Mouse (Mus musculus) hindbrain, embryonic 13.5 days (tissue): ENCODE data around the gene Etv1. TPM values are rescaled to one million over a fixed set of nuclear protein-coding genes. Genes with fewer than 3 reads are reported as not detected.

Experiments used
- ATAC-seq: fragments of 200-750 bp; cut with Nextera tagmentation; 2 replicates; pipeline ENCODE4 v1.8.0; 2017; ENCODE audit warnings: moderate TSS enrichment; ENCODE audit not compliant: low FRiP score
- H3K27ac ChIP-seq: fragments of 300-500 bp; sonication (generic); 2 replicates; pipeline ENCODE4 v1.5.1; 2015; ENCODE audit warnings: inconsistent platforms, mild to moderate bottlenecking, moderate library complexity
- H3K27me3 ChIP-seq: fragments of 300-500 bp; sonication (generic); 2 replicates; pipeline ENCODE4 v1.6.1; 2015; ENCODE audit warnings: mild to moderate bottlenecking, inconsistent platforms
- H3K36me3 ChIP-seq: fragments of 300-500 bp; sonication (generic); 2 replicates; pipeline ENCODE4 v1.6.1; 2015; ENCODE audit warnings: mild to moderate bottlenecking, inconsistent platforms
- H3K4me1 ChIP-seq: fragments of 300-500 bp; sonication (generic); replicated peaks from 2 replicates; pipeline ENCODE4 v1.6.1; 2015; ENCODE audit warnings: inconsistent platforms
- H3K4me2 ChIP-seq: fragments of 300-500 bp; sonication (generic); 2 replicates; pipeline ENCODE4 v1.6.1; 2015; ENCODE audit warnings: inconsistent platforms, mild to moderate bottlenecking, moderate library complexity
- H3K4me3 ChIP-seq: fragments of 300-500 bp; sonication (generic); 2 replicates; pipeline ENCODE4 v1.5.1; 2015; ENCODE audit warnings: mild to moderate bottlenecking, inconsistent platforms
- H3K9ac ChIP-seq: fragments of 300-500 bp; sonication (generic); 2 replicates; pipeline ENCODE4 v1.6.1; 2015; ENCODE audit warnings: mild to moderate bottlenecking, inconsistent platforms
- H3K9me3 ChIP-seq: fragments of 300-500 bp; sonication (generic); 2 replicates; pipeline ENCODE4 v1.6.1; 2016; ENCODE audit warnings: inconsistent platforms
- WGBS: fragments of 180-500 bp; shearing (Covaris S2); methylation state at CpG from one replicate; pipeline ENCODE4 v1.1.7; 2015; 5-methylcytosine and 5-hydroxymethylcytosine counted together
- polyA plus RNA-seq: library from polyadenylated mRNA; unstranded; fragments of >200 nt; fragmentation: Nextera tagmentation; extraction: Ambion mirVana; gene quantifications from 2 replicates; pipeline ENCODE4 v1.2.1, GENCODE M21; 2015

Gene Etv1
- polyA plus RNA-seq, 1 experiment from 2014 or later, result 28.8 TPM

DNA sequence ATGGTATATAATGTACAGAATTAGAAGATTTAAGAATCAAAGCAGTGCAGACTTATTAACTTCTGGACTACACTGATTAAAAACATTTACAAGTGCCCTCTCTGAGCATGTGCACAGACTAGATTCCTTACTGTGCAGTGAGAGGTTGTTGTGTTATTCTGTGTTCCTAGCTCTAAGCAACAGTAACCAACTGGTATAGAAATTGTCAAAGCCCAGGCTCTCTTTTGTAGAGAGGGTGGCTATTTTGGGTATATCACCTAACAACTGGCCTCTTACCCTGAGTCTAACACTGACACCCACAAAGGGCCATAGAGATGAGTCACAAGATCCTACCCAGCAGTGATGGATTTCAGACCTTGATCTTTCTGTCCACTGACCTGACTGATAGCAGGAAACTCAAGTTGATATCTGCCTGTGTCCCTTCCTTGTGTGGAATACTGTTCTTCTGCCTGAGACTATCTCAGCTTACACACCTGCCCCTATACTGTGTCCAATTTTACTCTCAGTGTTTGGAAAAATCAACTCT, 95.4 kb downstream of the Etv1 start:
- H3K4me3 ChIP-seq, result no peak overlapping the region
- no peak overlapping the region for H3K27ac ChIP-seq
- H3K9ac ChIP-seq, result no peak overlapping the region
- H3K27me3 ChIP-seq, result no peaks in the 10 kb centered on the region
- H3K36me3 ChIP-seq, result no peaks in the 10 kb centered on the region
- no peak for ATAC-seq
- H3K9me3 ChIP-seq, result no peaks in the 10 kb centered on the region
- no peak overlapping the region for H3K4me2 ChIP-seq
- no peaks in the 10 kb centered on the region for H3K4me1 ChIP-seq

DNA sequence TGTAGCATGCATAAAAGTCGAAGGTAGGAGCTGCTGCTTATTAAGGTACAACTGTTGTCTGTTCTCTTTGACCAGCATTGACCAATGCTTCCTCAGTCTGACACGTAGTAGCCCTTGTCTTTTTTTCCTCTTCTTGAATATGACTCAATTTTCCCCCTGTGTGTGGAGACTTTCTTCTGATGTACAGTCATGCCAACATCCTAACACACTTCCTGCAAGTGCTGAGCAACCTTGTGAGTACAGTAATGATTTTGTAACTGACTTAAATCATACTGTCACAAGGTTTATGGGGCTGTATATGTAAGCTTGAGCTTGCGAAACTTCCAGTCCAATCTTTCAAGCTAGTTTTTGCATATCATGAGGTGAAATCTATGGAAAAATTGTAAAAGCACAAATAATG, 125.3 kb downstream of the Etv1 start:
- H3K4me2 ChIP-seq, result no peak overlapping the region
- no peak overlapping the region for H3K27ac ChIP-seq
- no peaks in the 10 kb centered on the region for H3K9me3 ChIP-seq
- no peak overlapping the region for H3K9ac ChIP-seq
- WGBS, result 87% methylated on average over 3 of the region's 3 CpGs
- H3K27me3 ChIP-seq, result no peaks in the 10 kb centered on the region
- no peak for ATAC-seq
- H3K4me1 ChIP-seq, result no peaks in the 10 kb centered on the region
- no peak overlapping the region for H3K4me3 ChIP-seq
- H3K36me3 ChIP-seq, result no peaks in the 10 kb centered on the region

DNA sequence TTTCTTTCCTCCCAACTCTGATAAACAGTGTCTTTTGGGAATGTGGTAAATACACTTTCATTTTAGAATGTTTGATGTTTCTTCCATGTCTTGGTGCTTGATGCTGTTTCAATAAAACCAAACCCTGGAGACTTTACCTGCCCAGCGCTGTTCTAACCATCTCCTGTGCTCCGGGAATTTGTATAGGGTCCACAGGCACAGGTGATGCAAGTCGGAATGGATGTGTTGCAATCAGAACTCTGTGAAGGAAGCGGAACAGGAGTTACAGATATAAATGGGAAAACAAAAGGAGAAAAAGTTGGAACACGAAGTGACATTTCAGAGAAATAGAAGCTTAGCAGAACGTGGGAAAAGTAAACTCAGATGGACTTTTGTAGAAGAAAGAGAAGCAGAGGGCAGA, 127.1 kb downstream of the Etv1 start:
- no peak overlapping the region for H3K9ac ChIP-seq
- H3K36me3 ChIP-seq, result no peaks in the 10 kb centered on the region
- H3K27me3 ChIP-seq, result no peaks in the 10 kb centered on the region
- H3K27ac ChIP-seq, result no peak overlapping the region
- H3K9me3 ChIP-seq, result no peaks in the 10 kb centered on the region
- WGBS, result 90% methylated on average over 6 of the region's 6 CpGs
- no peak overlapping the region for H3K4me2 ChIP-seq
- no peak for ATAC-seq
- no peaks in the 10 kb centered on the region for H3K4me1 ChIP-seq
- no peak overlapping the region for H3K4me3 ChIP-seq

DNA sequence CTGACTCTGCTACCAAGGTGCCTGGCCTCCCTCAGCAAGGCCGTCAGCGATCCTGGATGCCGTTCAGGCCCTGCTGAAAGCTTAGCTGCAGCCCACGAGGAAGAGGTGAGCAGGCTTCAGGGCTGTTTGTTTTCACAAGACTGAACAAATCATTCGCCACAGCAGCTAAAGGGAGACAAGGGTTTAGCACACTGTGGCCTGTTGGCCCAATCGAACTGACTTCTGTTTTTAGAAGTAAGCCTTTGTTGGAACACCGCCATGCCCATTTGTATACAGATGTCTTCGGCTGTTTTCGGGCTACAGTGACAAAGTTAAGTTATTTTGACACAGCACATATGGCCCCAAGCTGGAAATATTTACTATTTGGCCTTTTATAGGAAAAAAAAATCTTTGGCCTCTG, 127.6 kb downstream of the Etv1 start:
- Histone ChIP-seq H3K27ac (no peak overlapping the region), H3K27me3 (no peaks in the 10 kb centered on the region), H3K36me3 (no peaks in the 10 kb centered on the region), H3K4me3 (no peak overlapping the region), H3K9ac (no peak overlapping the region), H3K4me1 (no peaks in the 10 kb centered on the region), H3K9me3 (no peaks in the 10 kb centered on the region), H3K4me2 (no peak overlapping the region)
- ATAC-seq, result no peak
- WGBS, result 70% methylated on average over 9 of the region's 9 CpGs

DNA sequence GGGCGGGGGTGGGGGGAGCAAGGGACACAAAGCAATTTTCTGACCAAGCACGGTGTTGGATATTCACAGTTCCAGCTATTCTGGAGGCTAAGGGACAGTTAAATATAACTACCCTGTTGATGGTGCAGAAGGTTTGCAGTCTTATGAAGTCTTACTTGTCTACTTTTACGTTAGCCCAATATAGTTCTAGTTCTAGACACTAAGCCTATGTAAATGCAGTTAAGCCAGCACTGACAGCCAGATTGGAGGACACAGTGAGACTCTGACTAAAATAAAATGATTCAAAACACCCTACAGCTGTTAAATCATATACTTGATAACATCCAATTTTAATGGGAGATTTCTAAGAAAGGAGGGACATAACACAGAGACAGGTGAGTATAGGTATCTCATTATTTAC, 129.8 kb downstream of the Etv1 start:
- Histone ChIP-seq H3K9ac (no peak overlapping the region), H3K27ac (no peak overlapping the region), H3K4me2 (no peak overlapping the region), H3K9me3 (no peaks in the 10 kb centered on the region), H3K27me3 (no peaks in the 10 kb centered on the region), H3K4me1 (no peaks in the 10 kb centered on the region), H3K4me3 (no peak overlapping the region), H3K36me3 (no peaks in the 10 kb centered on the region)
- ATAC-seq, result no peak
- WGBS, result 93% methylated on average over 3 of the region's 3 CpGs
